Mouse (Mus musculus): ENCODE measurements around the gene Adgre5.

Adgre5 gene

GRCm38 (mm10) chr8:83689264-83689663, 51.9 kb downstream of the Adgre5 start:
- DNase-seq (ENCODE audit: low spot score in 2 of 2): no peak

- DNase-seq (ENCODE audit: low spot score in 2 of 2): no peak
Measured at GRCm38 (mm10) chr8:83684517-83684916, 56.6 kb downstream of the Adgre5 start.

- DNase-seq (ENCODE audit: low spot score in 2 of 2): no peak
Measured at GRCm38 (mm10) chr8:83681099-83681498, 60.0 kb downstream of the Adgre5 start.

- no peak for DNase-seq (ENCODE audit: low spot score in 2 of 2)
Measured at GRCm38 (mm10) chr8:83680603-83681002, 60.5 kb downstream of the Adgre5 start.

GRCm38 (mm10) chr8:83679866-83680265, 61.3 kb downstream of the Adgre5 start:
- DNase-seq (ENCODE audit: low spot score in 2 of 2): no peak

- no peak for DNase-seq (ENCODE audit: low spot score in 2 of 2)
Measured at GRCm38 (mm10) chr8:83674497-83674896, 66.6 kb downstream of the Adgre5 start.

Measured in frontal cortex, postnatal 25 days (tissue).